Mouse (Mus musculus) lung, adult 2 months (tissue): Measurements from ENCODE around the gene Cdca5.

ENCODE experiments used
- CTCF ChIP-seq: fragments of 200-500 bp; IDR thresholded peaks from 2 replicates; pipeline ENCODE4 v1.5.1; 2011; ENCODE audit warnings: mild to moderate bottlenecking, low read length, control low read depth; ENCODE audit not compliant: insufficient read depth
- POLR2A ChIP-seq: fragments of 200-500 bp; IDR thresholded peaks from 2 replicates; pipeline ENCODE4 v1.6.1; 2011; ENCODE audit warnings: low read depth, mild to moderate bottlenecking, control low read depth, low read length, borderline replicate concordance; ENCODE audit errors: extremely low read depth

- TF ChIP-seq CTCF: no peak
- TF ChIP-seq POLR2A: no peak
These were observed 39.2 kb upstream of the Cdca5 start for GRCm38 (mm10) chr19:6045366-6046293.
